Mouse (Mus musculus): ENCODE measurements around the gene Gm43951.
"Not testable (repeated sequence)": the region's sequence is repeated elsewhere in the genome, so short reads cannot be mapped to it uniquely, and the experiment has no call there.

The Gm43951 gene

GRCm38 (mm10) chr11:72196506-72196905 lies 10.1 kb downstream of the Gm43951 start:
- DNase-seq: no peak

DNA sequence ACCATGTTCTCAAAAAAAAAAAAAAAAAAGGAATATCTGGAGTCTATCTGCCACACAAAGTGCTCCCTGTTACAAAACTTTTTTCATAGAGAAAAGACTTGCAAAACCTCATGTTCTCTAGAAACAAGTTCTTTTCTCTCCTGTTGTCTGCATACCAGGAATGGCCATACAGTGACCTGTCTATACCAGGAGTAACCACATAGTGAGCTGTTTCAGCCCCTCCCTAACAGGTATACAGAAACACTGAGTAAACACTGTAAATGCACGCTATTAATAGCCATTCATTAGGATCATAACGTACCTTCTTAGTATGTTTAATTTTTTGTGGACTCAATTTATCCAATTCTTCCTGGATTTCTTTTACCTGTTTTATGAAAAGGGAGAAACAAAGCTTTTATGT lies 12.4 kb downstream of the Gm43951 start:
- DNase-seq: no peak

- DNase-seq: no peak
These were observed 15.8 kb downstream of the Gm43951 start for GRCm38 (mm10) chr11:72190857-72191256.

DNA sequence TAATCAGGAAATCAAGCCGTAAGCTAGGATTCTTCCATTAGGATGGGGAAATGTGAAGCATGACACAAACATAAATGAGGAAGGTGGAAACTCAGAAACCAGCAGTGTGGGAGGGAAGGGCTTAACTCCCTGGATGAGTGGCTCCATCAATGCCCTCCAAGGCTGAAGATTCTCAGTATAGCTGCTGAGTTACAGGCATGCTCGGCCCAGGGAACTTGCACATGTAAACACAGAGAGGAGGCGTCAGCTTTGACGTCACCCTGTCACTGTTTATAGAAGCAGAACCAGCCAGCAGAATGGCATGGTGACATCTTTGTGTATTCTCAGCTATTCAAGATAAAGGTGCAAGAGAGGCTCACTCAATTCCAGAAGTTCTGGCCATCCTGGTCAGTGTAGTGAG lies 22.4 kb downstream of the Gm43951 start:
- no peak for DNase-seq

- no peak for DNase-seq
These were observed 25.5 kb downstream of the Gm43951 start for GRCm38 (mm10) chr11:72181136-72181535.

- DNase-seq: no peak
These were observed 26.1 kb downstream of the Gm43951 start for GRCm38 (mm10) chr11:72180556-72180955.

GRCm38 (mm10) chr11:72176553-72176952 lies 30.1 kb downstream of the Gm43951 start:
- no peak for DNase-seq

DNA sequence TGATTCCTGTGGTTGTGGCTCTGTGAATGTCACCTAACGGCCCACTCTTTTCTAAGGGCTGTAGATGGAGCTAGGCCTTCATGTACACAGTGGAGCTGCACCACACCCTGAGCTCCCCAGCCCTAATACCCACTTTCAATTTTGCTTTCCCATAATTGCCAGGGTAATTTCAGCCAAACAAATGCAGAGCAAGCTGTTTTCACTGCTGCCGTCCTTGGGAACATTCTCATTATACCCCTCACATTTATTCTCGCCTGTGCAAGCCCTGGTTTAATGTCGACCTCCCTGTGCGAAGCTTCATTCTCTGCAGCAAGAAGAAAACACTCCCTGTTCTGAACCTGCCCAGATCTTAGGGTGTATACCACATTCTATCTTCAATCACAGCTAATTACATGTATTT lies 30.7 kb downstream of the Gm43951 start:
- DNase-seq: no peak

- DNase-seq: no peak
These were observed 31.9 kb downstream of the Gm43951 start for GRCm38 (mm10) chr11:72174721-72175120.

DNA sequence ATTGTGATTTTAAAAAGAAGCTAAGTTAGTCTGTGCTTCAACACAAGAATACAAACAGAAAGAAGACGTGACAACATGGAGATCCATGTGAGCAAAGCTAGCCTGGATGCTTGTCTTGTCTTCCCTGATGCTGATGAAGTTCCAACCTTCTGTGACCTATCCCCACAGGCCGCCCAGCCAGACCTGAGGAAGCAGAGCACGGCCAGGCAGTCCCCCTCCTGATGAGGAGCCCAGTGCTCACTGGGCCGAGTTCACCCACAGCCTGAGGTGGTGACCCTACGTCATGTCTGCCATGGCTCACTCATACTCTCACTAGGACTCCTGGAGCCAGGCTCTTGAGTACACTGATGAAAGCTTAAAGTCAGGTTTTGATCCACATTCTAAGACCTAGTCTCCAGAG lies 33.1 kb downstream of the Gm43951 start:
- no peak for DNase-seq

DNA sequence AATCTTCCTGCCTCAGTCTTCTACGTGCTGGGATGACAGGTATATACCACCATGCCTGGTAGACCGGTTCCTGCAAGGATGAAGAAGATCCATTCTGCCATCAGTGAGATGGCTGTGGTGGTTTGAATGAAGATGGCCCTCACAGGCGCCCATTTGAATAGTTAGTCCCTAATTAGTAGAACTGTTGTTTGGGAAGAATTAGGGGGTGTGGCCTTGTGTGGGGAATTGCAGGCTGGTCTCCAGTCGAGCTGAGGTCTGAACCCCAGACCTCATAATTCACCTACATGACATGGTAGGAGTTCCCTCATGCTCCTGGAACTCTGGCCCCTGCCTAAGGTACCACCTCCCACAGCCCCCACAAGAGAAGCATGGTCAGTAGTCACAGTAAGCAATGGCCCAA lies 34.7 kb downstream of the Gm43951 start:
- not testable (repeated sequence) for DNase-seq

DNA sequence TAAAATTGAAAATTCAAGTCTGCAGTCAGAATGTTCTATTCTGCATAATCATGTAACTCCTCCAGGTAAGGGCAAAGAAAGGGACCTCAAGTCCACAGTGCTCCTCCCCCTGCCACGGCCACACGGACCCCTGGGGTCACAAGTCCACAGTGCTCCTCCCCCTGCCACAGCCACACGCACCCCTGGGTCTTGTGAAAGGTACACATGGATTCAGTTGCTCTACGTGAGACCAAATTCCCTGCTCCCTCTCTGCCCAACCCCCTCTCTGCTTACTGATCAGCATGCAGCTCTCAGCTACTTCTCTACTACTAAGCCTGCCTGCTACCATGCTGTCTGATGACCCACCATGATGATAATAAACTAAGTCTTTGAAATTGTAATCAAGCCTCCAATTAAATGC lies 36.8 kb downstream of the Gm43951 start:
- DNase-seq: no peak

GRCm38 (mm10) chr11:72163198-72163597 lies 43.4 kb downstream of the Gm43951 start:
- no peak for DNase-seq

DNA sequence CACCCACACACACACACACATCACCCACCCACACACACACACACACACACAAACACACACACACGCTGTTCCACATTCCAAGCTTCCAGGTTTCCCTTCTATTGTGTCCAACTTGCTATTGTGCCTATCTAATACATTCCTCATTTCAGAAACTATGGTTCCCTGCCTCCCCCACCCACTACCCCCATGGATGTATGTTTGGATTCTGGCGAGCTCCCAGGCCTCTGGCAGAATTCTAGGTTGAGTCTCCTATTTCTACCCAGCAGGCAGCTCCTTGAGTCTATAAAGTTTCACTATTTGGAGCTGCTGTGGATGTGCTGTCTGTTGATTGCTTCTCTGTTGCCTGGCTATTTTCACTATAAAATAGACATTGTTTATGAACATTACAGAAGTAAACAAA lies 50.0 kb downstream of the Gm43951 start:
- no peak for DNase-seq

GRCm38 (mm10) chr11:72155981-72156428 lies 50.6 kb downstream of the Gm43951 start:
- no peak for DNase-seq

DNA sequence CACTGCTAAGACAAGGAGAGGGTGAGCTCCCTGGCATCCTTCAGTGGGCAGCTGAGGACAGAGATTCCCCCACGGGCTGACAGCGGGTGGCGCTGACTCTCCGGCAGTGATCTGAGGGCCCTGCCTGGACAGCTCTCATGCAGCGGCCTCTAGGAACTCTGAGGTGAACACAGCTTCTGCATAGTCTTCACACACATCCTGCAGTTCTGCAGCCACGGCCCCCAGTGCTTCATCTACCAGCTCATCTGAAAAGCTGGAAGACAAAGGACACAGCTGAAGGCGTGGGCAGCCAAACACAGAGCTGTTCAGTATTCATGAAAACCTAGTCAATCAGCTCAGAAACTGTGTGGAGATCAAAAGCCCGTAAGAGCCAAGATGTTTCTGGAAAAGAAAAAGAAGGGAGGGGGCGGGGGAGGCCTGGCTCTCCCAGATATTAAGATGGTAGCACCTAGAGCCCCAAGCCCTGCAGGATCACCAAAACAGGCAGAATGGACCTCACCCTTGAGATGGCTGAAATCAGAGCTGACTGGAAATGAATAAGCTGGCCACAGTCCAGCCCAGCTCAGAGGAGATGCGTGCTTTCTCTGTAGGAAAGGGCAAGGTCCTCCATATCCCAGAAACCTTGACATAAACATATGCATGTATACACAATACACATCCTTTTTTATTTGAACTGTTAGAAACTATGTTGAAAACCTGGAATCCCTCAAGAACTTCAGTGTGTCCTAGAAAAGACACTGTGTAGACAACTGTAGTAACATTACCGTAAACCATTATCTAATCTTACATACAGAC lies 51.3 kb downstream of the Gm43951 start:
- DNase-seq: no peak

All from kidney, postnatal 4 days (tissue).